Mouse (Mus musculus): ENCODE measurements around the gene Slc35a2.

- no peak for TF ChIP-seq POLR2A (IDR thresholded peaks at IDR 0.05; ENCODE audit: borderline replicate concordance, insufficient read depth, low read length)
- TF ChIP-seq CTCF (IDR thresholded peaks at IDR 0.05; ENCODE audit: borderline replicate concordance, insufficient read depth, low read depth, low read length): no peak
Measured at GRCm38 (mm10) chrX:7859191-7859753, 24.6 kb upstream of the Slc35a2 start.

All from cerebellum, adult 2 months (tissue).